ENCODE assay signal across 25 mouse cellular contexts in the genomic region with DNA sequence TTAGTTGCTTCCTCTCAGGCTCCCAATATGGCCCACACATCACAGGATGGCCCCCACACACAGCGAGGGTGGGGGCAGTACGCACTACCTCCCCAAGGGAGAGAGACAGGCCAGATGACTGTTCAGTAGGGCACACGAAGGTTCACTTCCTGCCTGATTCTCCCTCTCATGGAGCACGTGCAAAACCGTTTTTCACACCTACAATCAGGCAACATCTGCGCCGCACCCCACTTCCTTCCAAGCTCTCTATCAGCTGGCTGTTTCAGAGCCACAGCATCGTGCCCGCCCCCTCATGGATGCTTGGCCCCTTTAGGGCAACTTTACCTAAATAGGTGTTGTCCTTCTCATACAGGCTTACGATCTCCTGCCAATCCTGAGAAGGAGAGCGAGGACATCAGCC. TPM values are rescaled to one million over a fixed set of nuclear protein-coding genes. Genes with fewer than 3 reads are reported as not detected.
DNase-seq lines count a peak whose midpoint lies in the region; ATAC-seq lines count a peak whose summit lies in the region.
"Had no signal": no experiment of that assay in that cellular context is flagged by ENCODE, and none has a peak within 500 bp of the region (broad histone marks: within the 10 kb centered on the region; RNA-seq: fewer than 3 reads in every experiment).

No protein-coding gene starts in this region.

- H3K9ac ChIP-seq in heart, embryonic 13.5 days = peak overlapping the region; percentile 1; the same call in 1 of the 2 replicates
- H3K9ac ChIP-seq: embryonic facial prominence, embryonic 12.5 days; liver, embryonic 12.5 days; lung, embryonic 14.5 days had no signal

- H3K4me3 ChIP-seq in heart, embryonic 13.5 days = no peak overlapping the region
- H3K4me3 ChIP-seq: embryonic facial prominence, embryonic 12.5 days; heart, adult 2 months; liver, embryonic 12.5 days; myocyte had no signal

- WGBS in heart, embryonic 13.5 days = 72% methylated on average over 11 of the region's 11 CpGs

- no peak overlapping the region for H3K27ac ChIP-seq in heart, embryonic 13.5 days (replicated peaks)
- H3K27ac ChIP-seq: embryonic facial prominence, embryonic 12.5 days; heart, adult 2 months; liver, embryonic 12.5 days had no signal

- peaks cover 6% of the 10 kb centered on the region; the same call in 1 of the 2 replicates for H3K27me3 ChIP-seq in heart, embryonic 13.5 days (replicated peaks)
- H3K27me3 ChIP-seq: embryonic facial prominence, embryonic 12.5 days had no signal

- H3K4me1 ChIP-seq in heart, embryonic 13.5 days = peaks cover 17% of the 10 kb centered on the region

- no peak for DNase-seq in heart, adult 18-20 months
- peak; percentile 62 for DNase-seq in T-cell, adult 2 months (ENCODE audit: low spot score)
- peak; percentile 50 for DNase-seq in naive thymus-derived CD4-positive, alpha-beta T cell, adult 2 months (ENCODE audit: low read depth)
- DNase-seq in thymus, postnatal 14 days = peak; percentile 74
- DNase-seq in kidney, postnatal 4 days = no peak
- DNase-seq in layer of hippocampus, adult 9-10 months (ENCODE audit: low spot score) = no peak
- no peak for DNase-seq in yolk sac, embryonic 10.5 days (ENCODE audit: low spot score)
- DNase-seq: adrenal gland, adult 2 months; cerebellum, adult 8-10 months; gastrocnemius, postnatal 10 days; heart, adult 2 months; kidney, adult 8-10 months; lung, embryonic 14.5 days; lung, postnatal 36 days; right cerebral cortex, postnatal 14 days; spleen, adult 18-20 months had no signal

- no peaks in the 10 kb centered on the region for H3K9me3 ChIP-seq in heart, embryonic 13.5 days
- H3K9me3 ChIP-seq: embryonic facial prominence, embryonic 12.5 days; liver, embryonic 12.5 days had no signal

- ATAC-seq in heart, embryonic 13.5 days (ENCODE audit: extremely low read depth, insufficient number of reproducible peaks, low FRiP score, low TSS enrichment) = no peak
- ATAC-seq: inflammation-experienced regulatory T-cells, adult 6 months; liver, embryonic 12.5 days had no signal

- H3K36me3 ChIP-seq in heart, embryonic 13.5 days = peaks cover 35% of the 10 kb centered on the region

- H3K4me2 ChIP-seq in heart, embryonic 13.5 days = no peak overlapping the region
- H3K4me2 ChIP-seq: embryonic facial prominence, embryonic 12.5 days; liver, embryonic 12.5 days; lung, embryonic 14.5 days; midbrain, embryonic 11.5 days had no signal

RNA-seq across cellular contexts. Expression of a gene that starts 3.6 kb away (rescaled TPM):
- polyA plus RNA-seq in heart, embryonic 13.5 days (2015; fragmentation: Nextera tagmentation; extraction: Ambion mirVana) = 50.4 and 52.4 TPM in 2 replicates
- 10 to 100 TPM; 23.4 to 25.1 TPM for total RNA-seq in heart, adult 18-20 months (2021)

RNA-seq across cellular contexts. Expression of a gene that starts 15.2 kb away (rescaled TPM):
- polyA plus RNA-seq in heart, embryonic 13.5 days (2015; fragmentation: Nextera tagmentation; extraction: Ambion mirVana) = 0.79 and 1.0 TPM in 2 replicates
- 1 to 10 TPM in 1 of 2 experiments, under 1 TPM in 1; 0.79 to 2.2 TPM for total RNA-seq in heart, adult 18-20 months (2021)
- total RNA-seq: common myeloid progenitor, adult 5-6 weeks; gastrocnemius, postnatal 10 days; layer of hippocampus, postnatal 10 days had no signal
- polyA plus RNA-seq: adrenal gland, adult 2 months; frontal cortex, adult 2 months had no signal

RNA-seq across cellular contexts. Expression of a gene that starts 31.1 kb away (rescaled TPM):
- polyA plus RNA-seq in heart, embryonic 13.5 days (2015; fragmentation: Nextera tagmentation; extraction: Ambion mirVana) = 53.3 and 55.6 TPM in 2 replicates
- 10 to 100 TPM; 16.7 to 17.4 TPM for total RNA-seq in heart, adult 18-20 months (2021)

Comparison
In these comparisons a context has a peak if more than half of its experiments do, and no peak if none do; other contexts are left out.
1. DNase-seq: peak in T-cell, adult 2 months (single experiment), naive thymus-derived CD4-positive, alpha-beta T cell, adult 2 months (single experiment) and thymus, postnatal 14 days (single experiment); none in heart, adult 18-20 months (0 of 2), kidney, postnatal 4 days (0 of 2), layer of hippocampus, adult 9-10 months (single experiment) and yolk sac, embryonic 10.5 days (single experiment).